29 mouse cellular contexts compared by ENCODE assay signal in the genomic region with DNA sequence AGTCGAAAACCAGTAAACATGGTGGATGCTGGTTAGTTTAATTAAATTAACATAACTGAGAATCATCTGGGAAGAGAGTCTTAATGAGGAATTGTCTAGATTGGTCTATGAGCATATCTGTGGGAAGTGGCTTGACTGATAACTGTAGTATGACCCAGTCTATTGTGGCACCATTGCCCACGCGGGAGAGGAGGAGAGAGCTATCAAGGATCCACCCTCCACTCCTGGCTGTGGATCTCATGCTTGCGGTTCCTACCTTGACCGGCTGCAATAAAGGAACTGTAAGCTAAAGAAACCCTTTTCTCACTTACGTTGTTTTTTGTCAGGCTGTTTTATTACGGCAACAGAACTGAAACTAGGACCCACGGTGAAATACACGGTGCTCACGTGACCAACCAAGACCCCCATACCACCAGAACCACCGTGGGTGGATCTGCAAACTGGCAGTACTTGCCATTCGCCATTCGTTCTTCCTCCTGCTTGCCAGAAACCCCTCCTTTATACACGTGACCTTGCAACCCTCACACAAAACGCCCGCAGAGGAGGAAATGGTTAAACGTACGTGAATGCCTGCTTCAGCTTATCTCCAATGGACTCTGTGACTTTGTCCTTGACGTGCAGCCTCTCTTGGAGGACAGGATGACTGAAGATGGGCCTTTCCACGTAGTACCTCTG. TPM values are rescaled to one million over a fixed set of nuclear protein-coding genes. Genes with fewer than 3 reads are reported as not detected.
A peak's percentile ranks its signal among the peaks of the same experiment; 100 is the strongest.
DNase-seq lines count a peak whose midpoint lies in the region; ATAC-seq and TF ChIP-seq lines count a peak whose summit lies in the region.
"Had no signal": no experiment of that assay in that cellular context is flagged by ENCODE, and none has a peak within 500 bp of the region (broad histone marks: within the 10 kb centered on the region; RNA-seq: fewer than 3 reads in every experiment).

No protein-coding gene starts in this region.

- peak overlapping the region in 2 of 3 experiments; percentile 21 to 52 for H3K4me3 ChIP-seq in CH12.LX (replicated peaks in 1 of 3; ENCODE audit: low read depth in 2 of 3, low read length in 2 of 3, poor library complexity in 1 of 3)
- peak overlapping the region; percentile 43 to 61 for H3K4me3 ChIP-seq in MEL (ENCODE audit: control insufficient read depth in 1 of 2, insufficient read depth in 1 of 2, low read depth in 2 of 2, low read length in 2 of 2)
- H3K4me3 ChIP-seq in intestine, embryonic 15.5 days (replicated peaks) = no peak overlapping the region
- peak overlapping the region; percentile 57 for H3K4me3 ChIP-seq in small intestine, adult 2 months (ENCODE audit: low read depth, low read length)
- H3K4me3 ChIP-seq: embryonic facial prominence, embryonic 13.5 days; erythroblast, embryonic 14.5 days; forebrain, embryonic 12.5 days; forebrain, embryonic 15.5 days; heart, adult 2 months; hindbrain, embryonic 10.5 days; hindbrain, embryonic 13.5 days had no signal

- TF ChIP-seq EP300 in CH12.LX (IDR thresholded peaks at IDR 0.05; ENCODE audit: low read length) = no peak
- TF ChIP-seq EP300 in MEL (IDR thresholded peaks at IDR 0.05; ENCODE audit: low read depth in 1 of 2, low read length in 2 of 2) = no peak

- H3K4me1 ChIP-seq in CH12.LX (ENCODE audit: control insufficient read depth in 1 of 2, insufficient read depth in 2 of 2) = peaks cover 2 to 15% of the 10 kb centered on the region in 2 experiments; a peak in 2 of 4 replicates
- 0 out of 4 replicates have a peak, but pooled peaks cover 0 to 7% of the 10 kb centered on the region in 2 experiments for H3K4me1 ChIP-seq in MEL (ENCODE audit: control insufficient read depth in 1 of 2, insufficient read depth in 2 of 2, low read length in 2 of 2)
- H3K4me1 ChIP-seq in intestine, embryonic 15.5 days (replicated peaks) = no peaks in the 10 kb centered on the region
- H3K4me1 ChIP-seq in small intestine, adult 2 months (ENCODE audit: control insufficient read depth, insufficient read depth, insufficient read length, low read length) = no peaks in the 10 kb centered on the region
- H3K4me1 ChIP-seq: embryonic facial prominence, embryonic 13.5 days; forebrain, embryonic 12.5 days; forebrain, embryonic 15.5 days; hindbrain, embryonic 10.5 days; hindbrain, embryonic 13.5 days had no signal

- peak overlapping the region; percentile 33; the same call in 1 of the 2 replicates for H3K4me2 ChIP-seq in CH12.LX (ENCODE audit: insufficient read depth, low read depth, poor library complexity, severe bottlenecking)
- no peak overlapping the region for H3K4me2 ChIP-seq in intestine, embryonic 15.5 days (replicated peaks)
- H3K4me2 ChIP-seq: embryonic facial prominence, embryonic 13.5 days; forebrain, embryonic 12.5 days; forebrain, embryonic 15.5 days; heart, embryonic 11.5 days; hindbrain, embryonic 13.5 days had no signal

- peak; percentile 89 for ATAC-seq in intestine, embryonic 15.5 days
- ATAC-seq: forebrain, embryonic 15.5 days; hindbrain, embryonic 16.5 days had no signal

- in situ Hi-C loops in CH12.LX (cut with MboI; ENCODE audit: low pct_ligation_motif_present, low pct_unique_long_range_greater_than_20kb, low sequenced_read_pairs) = no loop called here

- TF ChIP-seq RAD21 in CH12.LX (IDR thresholded peaks at IDR 0.05; ENCODE audit: low read depth, low read length) (no peak), MEL (IDR thresholded peaks at IDR 0.05; ENCODE audit: low read depth, low read length) (no peak)

- H3K79me2 ChIP-seq in CH12.LX (replicated peaks; ENCODE audit: control insufficient read depth, extremely low read depth, insufficient read depth, poor library complexity, severe bottlenecking) = no peaks in the 10 kb centered on the region
- no peaks in the 10 kb centered on the region for H3K79me2 ChIP-seq in MEL (ENCODE audit: control insufficient read depth, insufficient read depth, low read length, poor library complexity)

- 65% methylated on average over 20 of the region's 20 CpGs for WGBS in intestine, embryonic 15.5 days
- WGBS in small intestine, adult 2 months = 27% methylated on average over 20 of the region's 20 CpGs

- TF ChIP-seq CTCF in CH12.LX (conservative IDR thresholded peaks at IDR 0.05 in 1 of 2, IDR thresholded peaks at IDR 0.05 in 1 of 2; ENCODE audit: low read depth in 2 of 2, low read length in 2 of 2) (no peak), MEL (IDR thresholded peaks at IDR 0.05 in 2 of 3, conservative IDR thresholded peaks at IDR 0.05 in 1 of 3; ENCODE audit: control insufficient read depth in 1 of 3, insufficient read depth in 1 of 3, low read depth in 2 of 3, low read length in 3 of 3, poor library complexity in 1 of 3, severe bottlenecking in 1 of 3) (no peak)
- no peak for TF ChIP-seq CTCF in small intestine, adult 2 months (IDR thresholded peaks at IDR 0.05; ENCODE audit: extremely low read depth, insufficient read length, insufficient replicate concordance, low read depth, low read length)

- no peak for DNase-seq in CH12.LX (ENCODE audit: extremely low read depth)
- DNase-seq in MEL (ENCODE audit: low read depth, low spot score) = peak; percentile 77
- DNase-seq in urinary bladder, adult 2 months (ENCODE audit: low spot score) = no peak
- no peak for DNase-seq in left cerebral cortex, adult 11 months (ENCODE audit: low spot score)
- no peak for DNase-seq in embryo, embryonic 10.5 days (ENCODE audit: low spot score)
- no peak for DNase-seq in gastrocnemius, adult 18-20 months (ENCODE audit: low spot score)
- DNase-seq: adrenal gland, adult 2 months; adrenal gland, postnatal 14 days; cerebellum, adult 11-12 months; cerebellum, adult 9-10 months; cerebellum, postnatal 14 days; gastrocnemius, postnatal 10 days; gastrocnemius, postnatal 36 days; heart, adult 2 months; heart, postnatal 36 days; kidney, adult 11 months had no signal

- H3K27me3 ChIP-seq in CH12.LX (replicated peaks) (no peaks in the 10 kb centered on the region), MEL (ENCODE audit: control insufficient read depth in 1 of 2, insufficient read depth in 2 of 2, low read length in 2 of 2) (peaks cover 0 to 2% of the 10 kb centered on the region in 2 experiments; a peak in 2 of 4 replicates)
- no peaks in the 10 kb centered on the region for H3K27me3 ChIP-seq in intestine, embryonic 15.5 days (replicated peaks)
- no peaks in the 10 kb centered on the region for H3K27me3 ChIP-seq in small intestine, adult 2 months (ENCODE audit: control insufficient read depth, insufficient read depth, low read length)
- H3K27me3 ChIP-seq: embryonic facial prominence, embryonic 13.5 days; forebrain, embryonic 12.5 days; forebrain, embryonic 15.5 days; hindbrain, embryonic 13.5 days had no signal

- dilution Hi-C loops in CH12.LX (cut with MboI; ENCODE audit: extremely low pct_ligation_motif_present, extremely low pct_unique_long_range_greater_than_20kb, low sequenced_read_pairs) = no loop called here

- H3K36me3 ChIP-seq in CH12.LX (replicated peaks in 1 of 2; ENCODE audit: control insufficient read depth in 1 of 2, insufficient read depth in 1 of 2, low read length in 1 of 2) (no peaks in the 10 kb centered on the region), MEL (ENCODE audit: control insufficient read depth in 1 of 2, insufficient read depth in 2 of 2, low read length in 2 of 2) (no peaks in the 10 kb centered on the region)
- H3K36me3 ChIP-seq in intestine, embryonic 15.5 days = no peaks in the 10 kb centered on the region
- no peaks in the 10 kb centered on the region for H3K36me3 ChIP-seq in small intestine, adult 2 months (ENCODE audit: control insufficient read depth, insufficient read depth, low read length)
- H3K36me3 ChIP-seq: embryonic facial prominence, embryonic 13.5 days; forebrain, embryonic 12.5 days; forebrain, embryonic 15.5 days; hindbrain, embryonic 10.5 days; hindbrain, embryonic 13.5 days had no signal

- peak; percentile 39; the same call in 1 of the 2 replicates for TF ChIP-seq POLR2A in CH12.LX (IDR thresholded peaks at IDR 0.05; ENCODE audit: low read depth, low read length)
- TF ChIP-seq POLR2A in MEL (IDR thresholded peaks at IDR 0.05; ENCODE audit: control insufficient read depth in 1 of 2, insufficient read depth in 1 of 2, low read depth in 1 of 2, low read length in 2 of 2, poor library complexity in 1 of 2) = peak in 1 of 2 experiments; percentile 43; a peak in 1 of 4 replicates
- TF ChIP-seq POLR2A in small intestine, adult 2 months (IDR thresholded peaks at IDR 0.05; ENCODE audit: low read depth, low read length) = no peak

- H3K9me3 ChIP-seq in CH12.LX (replicated peaks; ENCODE audit: low read length) = no peaks in the 10 kb centered on the region
- no peaks in the 10 kb centered on the region for H3K9me3 ChIP-seq in MEL (replicated peaks; ENCODE audit: insufficient read depth, low read length)
- no peaks in the 10 kb centered on the region for H3K9me3 ChIP-seq in intestine, embryonic 15.5 days
- H3K9me3 ChIP-seq: embryonic facial prominence, embryonic 13.5 days; forebrain, embryonic 12.5 days; forebrain, embryonic 15.5 days; hindbrain, embryonic 10.5 days; hindbrain, embryonic 13.5 days had no signal

- H3K9ac ChIP-seq in CH12.LX (ENCODE audit: insufficient read depth, low read depth) (peak overlapping the region; percentile 53), MEL (ENCODE audit: control insufficient read depth, low read depth, low read length, poor library complexity, severe bottlenecking) (peak overlapping the region; percentile 54)
- H3K9ac ChIP-seq in intestine, embryonic 15.5 days = no peak overlapping the region
- H3K9ac ChIP-seq: embryonic facial prominence, embryonic 13.5 days; forebrain, embryonic 12.5 days; forebrain, embryonic 15.5 days; hindbrain, embryonic 13.5 days had no signal

- H3K27ac ChIP-seq in CH12.LX (ENCODE audit: insufficient read depth, low read depth) (no peak overlapping the region), MEL (ENCODE audit: control insufficient read depth, low read depth, low read length) (no peak overlapping the region)
- no peak overlapping the region for H3K27ac ChIP-seq in intestine, embryonic 15.5 days
- H3K27ac ChIP-seq in small intestine, adult 2 months (ENCODE audit: insufficient read depth, low read depth, low read length) = no peak overlapping the region
- H3K27ac ChIP-seq: embryonic facial prominence, embryonic 13.5 days; forebrain, embryonic 12.5 days; forebrain, embryonic 15.5 days; heart, adult 2 months; hindbrain, embryonic 10.5 days; hindbrain, embryonic 13.5 days had no signal

TF ChIP-seq in CH12.LX, 34 proteins besides CTCF, POLR2A, EP300 and RAD21 (continues in another document):
- no peak for TF ChIP-seq RCOR1 (conservative IDR thresholded peaks at IDR 0.05; ENCODE audit: low read depth, low read length)

TF ChIP-seq in MEL, 35 proteins besides CTCF, POLR2A, EP300 and RAD21 (continues in another document):
- no peak for TF ChIP-seq ETS1 (IDR thresholded peaks at IDR 0.05; ENCODE audit: low read depth, low read length)

RNA-seq across cellular contexts. Expression of a gene that starts 18.7 kb away (rescaled TPM):
- not detected in 2 replicates for total RNA-seq in CH12.LX (2012; rRNA removed)
- not detected in 2 replicates for total RNA-seq in CH12.LX (2014; rRNA removed)
- not detected in 2 replicates for polyA plus RNA-seq in CH12.LX (2012; ENCODE audit: insufficient read length, low read depth)
- not detected in 2 replicates for total RNA-seq in MEL (2012; rRNA removed)
- not detected for polyA plus RNA-seq in MEL (2012; ENCODE audit: insufficient read depth in 1 of 2, insufficient read length in 2 of 2, low read depth in 1 of 2, low replicate concordance in 2 of 2, missing spikeins in 1 of 2)
- polyA plus RNA-seq in intestine, embryonic 15.5 days (2015; fragmentation: Nextera tagmentation; extraction: Ambion mirVana) = not detected in 2 replicates
- not detected in 2 replicates for polyA plus RNA-seq in small intestine, adult 2 months (2012; rRNA removed)
- polyA plus RNA-seq in urinary bladder, adult 2 months (2012; rRNA removed) = 0.22 TPM in 2 replicates
- not detected for total RNA-seq in gastrocnemius, adult 18-20 months (2021)
- total RNA-seq: adrenal gland, postnatal 14 days; gastrocnemius, postnatal 10 days; gastrocnemius, postnatal 36 days; granulocyte monocyte progenitor cell, adult 5-6 weeks; heart, adult 2 months; heart, postnatal 36 days had no signal
- polyA plus RNA-seq: adrenal gland, adult 2 months; erythroblast, embryonic 14.5 days; heart, adult 2 months; heart, embryonic 11.5 days; heart, embryonic 14.5 days; heart, postnatal 0 days; hindbrain, embryonic 10.5 days had no signal
